Mouse (Mus musculus): ENCODE results near the gene Nadk.
A peak's percentile ranks its signal among the peaks of the same experiment; 100 is the strongest.
"Not testable (repeated sequence)": the region's sequence is repeated elsewhere in the genome, so short reads cannot be mapped to it uniquely, and the experiment has no call there.

The Nadk gene

DNA sequence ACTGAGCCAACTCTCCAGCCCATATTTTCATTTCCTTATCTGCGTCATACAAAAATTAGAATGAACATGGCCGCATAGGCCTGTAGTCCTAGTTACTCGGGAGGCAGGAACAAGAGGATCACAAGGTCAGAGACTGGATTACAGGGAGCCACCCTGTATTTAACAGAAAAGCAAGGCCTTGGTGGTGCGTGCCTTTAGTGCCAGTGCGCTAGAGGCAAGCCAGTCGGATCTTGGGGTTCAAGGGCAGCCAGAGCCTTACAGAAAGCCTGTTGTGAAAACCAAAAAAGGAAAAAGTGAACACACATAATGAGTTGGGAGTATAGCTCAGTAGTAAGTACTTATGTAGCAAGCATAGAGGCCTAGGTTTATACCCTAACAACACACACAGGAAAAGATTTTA, 7.6 kb downstream of the Nadk start:
- no peak for DNase-seq (ENCODE audit: low spot score in 2 of 2)

DNA sequence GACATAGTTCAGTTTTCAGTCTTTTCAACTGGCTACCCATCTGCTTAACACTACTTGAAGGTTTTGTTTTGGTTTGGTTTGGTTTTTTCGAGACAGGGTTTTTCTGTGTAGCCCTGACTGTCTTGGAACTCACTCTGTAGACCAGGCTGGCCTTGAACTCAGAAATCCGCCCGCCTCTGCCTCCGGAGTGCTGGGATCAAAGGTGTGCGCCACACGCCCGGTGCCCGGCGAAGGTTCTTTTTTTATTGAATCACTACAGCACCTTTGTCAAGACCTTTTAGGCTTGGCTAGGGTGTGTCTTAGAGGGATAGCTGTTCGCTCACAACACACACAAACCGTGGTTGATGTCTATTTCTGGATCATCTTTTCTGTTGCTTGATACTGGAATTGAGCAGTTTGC, 8.1 kb downstream of the Nadk start:
- DNase-seq (ENCODE audit: low spot score in 2 of 2) = not testable (repeated sequence)

DNA sequence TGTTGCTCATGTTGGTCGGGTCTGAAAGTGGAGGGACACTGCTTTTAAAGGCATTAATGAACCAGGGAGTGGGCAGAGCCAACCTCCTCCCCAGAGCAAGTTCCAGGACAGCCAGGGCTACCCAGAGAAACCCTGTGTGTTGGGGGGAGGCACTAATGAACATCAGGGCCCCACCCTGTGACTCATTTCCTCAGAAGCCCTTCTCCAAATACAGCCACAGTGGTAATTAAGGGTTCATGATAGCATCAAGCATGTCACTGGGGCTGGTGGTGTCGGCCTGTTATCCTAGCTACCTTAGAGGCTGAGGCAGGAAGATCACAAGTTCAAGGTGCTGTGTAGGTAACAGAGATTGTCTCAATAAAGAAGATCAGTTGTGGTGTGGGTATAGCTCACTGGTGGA, 9.3 kb downstream of the Nadk start:
- no peak for DNase-seq (ENCODE audit: low spot score in 2 of 2)

DNA sequence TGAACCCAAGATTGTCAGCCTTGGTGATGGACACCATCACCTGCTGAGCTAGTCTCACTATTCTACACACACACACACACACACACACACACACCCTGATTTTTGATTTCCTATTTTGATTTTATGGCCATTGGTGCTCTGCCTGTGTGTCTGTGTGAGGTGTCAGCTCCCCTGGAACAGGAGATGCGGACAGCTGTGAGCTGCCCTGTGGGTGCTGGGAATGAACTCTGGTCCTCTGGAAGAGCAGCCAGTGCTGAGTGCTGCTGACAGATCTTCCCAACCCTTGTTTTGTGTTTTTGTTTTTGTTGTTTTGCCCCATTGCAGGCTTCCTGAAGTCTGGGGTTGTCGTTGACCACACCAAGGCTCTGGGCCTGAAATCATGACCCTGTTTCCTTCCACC, 11.0 kb downstream of the Nadk start:
- no peak for DNase-seq (ENCODE audit: low spot score in 2 of 2)

DNA sequence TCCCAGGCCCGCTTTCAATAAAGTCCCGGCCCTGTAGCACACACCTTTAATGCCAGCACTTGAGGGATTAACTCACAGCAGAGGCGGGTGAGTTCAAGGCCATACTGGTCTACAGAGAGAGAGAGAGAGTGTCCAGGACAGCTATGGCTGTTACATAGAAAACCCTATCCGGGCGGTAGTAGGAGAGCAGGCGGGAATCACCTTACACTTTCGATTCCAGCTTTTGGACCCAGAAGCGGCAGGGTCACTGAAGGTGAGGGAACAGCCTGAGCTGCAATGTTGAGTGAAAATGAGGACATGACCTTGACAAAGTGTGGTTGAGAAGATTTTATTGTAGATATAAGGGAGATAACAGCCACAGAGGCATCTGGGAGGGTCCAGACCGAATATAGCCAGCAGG, 11.7 kb downstream of the Nadk start:
- DNase-seq (ENCODE audit: low spot score in 2 of 2) = no peak

DNA sequence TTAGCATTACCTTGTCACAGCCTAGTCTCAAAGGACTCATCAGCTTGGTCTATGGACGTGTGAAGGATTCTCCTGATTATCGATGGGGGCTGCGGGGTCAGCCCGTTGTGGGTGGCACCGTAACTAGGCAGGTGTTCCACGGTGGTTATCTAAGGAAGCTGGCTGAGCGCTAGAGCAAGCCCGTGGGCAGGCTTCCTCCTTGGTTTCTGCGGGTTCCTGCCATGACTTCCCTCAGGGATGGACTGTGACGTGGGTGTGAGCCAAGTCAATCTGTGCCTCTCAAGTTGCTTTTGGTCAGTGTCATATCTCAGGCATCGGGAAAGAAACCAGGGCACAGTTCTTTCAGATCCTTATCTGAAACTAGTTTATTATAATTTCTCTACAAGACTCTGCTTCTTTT, 12.8 kb downstream of the Nadk start:
- no peak for DNase-seq (ENCODE audit: low spot score in 2 of 2)

DNA sequence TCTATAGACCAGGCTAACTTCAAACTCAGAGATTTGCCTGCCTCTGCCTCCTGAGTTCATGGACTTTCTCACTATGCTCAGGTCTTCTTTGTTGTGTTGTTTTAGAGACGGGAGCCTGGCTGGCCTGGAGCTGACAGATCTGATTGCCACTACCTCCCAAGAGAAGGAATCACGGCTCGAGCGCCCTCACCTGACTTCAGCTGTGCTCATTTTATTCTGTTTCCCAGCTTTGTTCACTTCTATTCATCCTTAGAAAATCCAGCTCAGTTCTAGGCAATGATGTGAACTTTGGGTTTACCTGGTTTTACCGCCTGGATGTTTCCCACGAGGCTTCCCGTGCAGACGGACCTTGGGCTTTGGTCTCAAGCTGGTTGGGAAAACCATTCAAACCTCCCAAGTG, 13.3 kb downstream of the Nadk start:
- no peak for DNase-seq (ENCODE audit: low spot score in 2 of 2)

DNA sequence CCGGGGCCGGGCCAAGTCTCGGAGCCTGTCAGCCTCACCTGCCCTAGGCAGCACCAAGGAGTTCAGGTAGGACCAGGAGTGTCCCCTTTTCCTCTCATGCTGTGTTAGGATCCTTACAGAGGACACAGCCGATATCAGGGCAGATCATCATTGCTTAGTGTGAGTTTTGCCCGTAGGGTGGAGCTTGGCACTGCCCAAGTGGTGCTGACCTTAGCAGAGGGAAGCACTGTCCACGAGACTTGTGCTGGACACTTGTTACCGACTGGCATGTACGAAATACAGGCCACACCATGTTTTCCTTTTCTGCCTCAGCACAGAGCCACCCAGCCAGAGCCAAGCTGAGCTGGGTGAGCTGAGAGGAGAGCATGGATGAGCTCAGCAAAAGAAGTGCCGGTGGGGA, 15.0 kb downstream of the Nadk start:
- no peak for DNase-seq (ENCODE audit: low spot score in 2 of 2)

DNA sequence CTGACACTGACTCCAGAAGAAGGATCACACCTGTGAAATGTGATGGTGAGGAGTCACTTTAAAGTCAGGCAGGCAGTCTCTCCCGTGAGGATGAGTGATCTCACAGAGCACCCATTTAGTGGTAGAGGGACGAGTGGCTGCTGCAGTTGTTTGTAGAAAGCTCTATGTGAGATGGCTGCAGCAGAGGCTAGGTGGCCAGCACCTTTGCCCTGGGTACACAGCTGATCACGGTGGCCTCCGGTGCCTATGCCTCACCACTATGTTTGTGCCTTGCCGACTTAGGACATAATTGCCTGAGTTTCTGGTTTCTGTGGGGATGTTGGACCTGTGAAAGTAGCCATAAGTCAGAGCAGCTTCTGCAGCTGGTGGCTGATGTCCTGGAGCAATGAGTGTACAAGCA, 15.6 kb downstream of the Nadk start:
- no peak for DNase-seq (ENCODE audit: low spot score in 2 of 2)

DNA sequence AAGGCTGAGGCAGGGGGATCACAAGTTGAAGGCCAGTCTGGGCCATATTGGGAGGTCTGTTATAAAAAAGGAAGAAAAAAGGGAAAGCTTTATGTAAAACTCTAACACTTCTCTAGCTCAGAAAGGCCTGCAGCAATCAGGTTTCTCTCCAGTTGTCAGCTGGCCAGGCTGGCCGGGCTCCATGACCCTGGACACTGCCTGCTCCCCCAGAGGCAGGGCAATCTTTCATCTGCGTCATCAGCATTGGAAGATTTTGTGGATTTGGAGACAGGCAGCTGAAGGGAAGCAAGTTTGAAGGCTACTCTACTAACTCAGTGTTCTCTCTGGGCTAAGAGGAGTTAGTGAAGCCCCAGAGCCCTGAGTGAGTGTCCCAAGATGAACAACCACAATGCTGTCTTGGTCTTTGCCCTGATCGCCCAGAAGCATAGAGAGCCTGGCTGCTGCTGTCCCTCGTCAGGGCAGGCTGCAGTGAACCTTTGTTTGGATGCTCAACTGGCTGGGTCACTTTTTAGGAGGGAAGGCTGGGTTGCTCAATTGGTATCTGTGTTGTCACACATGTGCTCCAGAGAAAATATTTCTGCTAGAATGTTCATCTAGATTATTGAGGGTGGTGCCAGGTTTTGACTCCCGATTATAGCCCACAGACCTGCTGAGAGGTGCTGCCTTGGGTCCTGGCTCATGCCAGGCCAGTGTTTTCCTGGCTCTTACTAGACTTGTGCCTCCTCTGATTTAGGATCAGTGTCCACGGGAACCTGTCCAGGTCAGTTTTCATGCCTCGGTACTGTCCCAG, 16.4 kb downstream of the Nadk start:
- no peak for DNase-seq (ENCODE audit: low spot score in 2 of 2)

DNA sequence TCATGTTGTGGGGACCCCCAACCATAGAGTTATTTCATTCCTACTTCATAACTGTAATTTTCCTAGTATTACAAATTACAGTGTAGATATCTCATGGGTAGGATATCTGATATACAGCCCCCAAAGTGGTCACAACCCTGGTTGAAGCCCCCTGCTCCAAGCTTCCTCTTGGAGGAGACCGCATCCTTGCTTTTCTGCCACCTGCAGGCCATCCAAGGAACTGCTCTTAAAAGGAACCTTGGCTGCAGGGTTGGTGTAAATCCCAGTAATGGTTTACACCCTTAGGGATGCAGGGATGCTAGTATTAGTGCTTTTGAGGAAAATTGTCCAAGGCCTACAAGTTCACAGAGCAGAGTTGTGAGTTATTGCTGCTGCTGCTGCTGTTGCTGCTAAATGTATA, 18.2 kb downstream of the Nadk start:
- peak in 1 of 2 experiments; percentile 31 for DNase-seq (ENCODE audit: low spot score in 2 of 2)

DNA sequence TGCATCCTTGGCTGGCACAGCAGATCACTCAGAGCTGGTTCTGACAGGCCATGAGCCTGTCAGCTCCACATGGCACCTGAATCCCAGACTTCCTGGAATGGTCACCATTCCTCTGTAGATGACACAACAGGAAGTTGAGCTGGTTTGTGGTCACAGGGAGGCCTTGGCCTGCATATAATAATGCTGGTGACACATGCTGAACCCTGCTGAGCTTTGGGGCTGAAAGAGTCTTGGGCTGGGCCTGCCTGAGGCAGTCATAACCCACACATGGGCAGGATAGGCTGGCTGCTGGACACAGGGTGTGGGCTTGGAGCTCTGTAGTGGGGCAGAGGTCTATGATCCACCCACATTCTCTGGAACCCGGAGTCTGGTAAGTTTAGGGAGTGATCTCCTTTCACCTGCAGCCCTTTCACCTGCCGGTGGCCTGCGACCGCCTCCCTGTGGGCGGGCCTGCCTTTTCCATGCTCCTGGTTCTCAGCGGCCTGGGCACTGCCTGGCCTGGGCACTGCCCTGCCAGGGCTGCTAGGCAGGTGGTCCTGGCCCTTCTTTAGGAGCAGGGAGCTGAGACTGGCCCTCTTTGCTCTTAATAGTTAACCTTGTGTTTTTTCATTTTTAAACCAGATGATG, 20.2 kb downstream of the Nadk start:
- no peak for DNase-seq (ENCODE audit: low spot score in 2 of 2)

DNA sequence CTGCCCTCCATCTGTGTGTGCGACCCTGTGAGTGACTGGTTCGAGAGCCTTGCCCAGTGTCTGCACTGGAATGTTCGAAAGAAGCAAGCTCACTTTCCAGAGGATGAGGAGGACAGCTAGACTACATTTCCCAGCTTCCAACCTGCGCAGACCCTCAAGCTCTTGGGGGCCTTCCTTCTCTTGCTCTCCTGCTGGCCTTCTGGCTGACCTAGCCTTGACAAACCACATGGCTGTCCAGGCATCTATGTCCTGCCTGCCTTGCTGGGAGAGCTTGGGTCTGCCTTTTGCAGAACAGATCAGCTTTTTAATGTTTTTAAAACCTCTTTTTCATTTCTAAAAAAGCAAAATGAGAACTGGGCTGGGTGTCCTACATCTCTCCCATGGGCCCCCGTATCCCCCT, 27.2 kb downstream of the Nadk start:
- DNase-seq (ENCODE audit: low spot score in 2 of 2) = no peak

DNA sequence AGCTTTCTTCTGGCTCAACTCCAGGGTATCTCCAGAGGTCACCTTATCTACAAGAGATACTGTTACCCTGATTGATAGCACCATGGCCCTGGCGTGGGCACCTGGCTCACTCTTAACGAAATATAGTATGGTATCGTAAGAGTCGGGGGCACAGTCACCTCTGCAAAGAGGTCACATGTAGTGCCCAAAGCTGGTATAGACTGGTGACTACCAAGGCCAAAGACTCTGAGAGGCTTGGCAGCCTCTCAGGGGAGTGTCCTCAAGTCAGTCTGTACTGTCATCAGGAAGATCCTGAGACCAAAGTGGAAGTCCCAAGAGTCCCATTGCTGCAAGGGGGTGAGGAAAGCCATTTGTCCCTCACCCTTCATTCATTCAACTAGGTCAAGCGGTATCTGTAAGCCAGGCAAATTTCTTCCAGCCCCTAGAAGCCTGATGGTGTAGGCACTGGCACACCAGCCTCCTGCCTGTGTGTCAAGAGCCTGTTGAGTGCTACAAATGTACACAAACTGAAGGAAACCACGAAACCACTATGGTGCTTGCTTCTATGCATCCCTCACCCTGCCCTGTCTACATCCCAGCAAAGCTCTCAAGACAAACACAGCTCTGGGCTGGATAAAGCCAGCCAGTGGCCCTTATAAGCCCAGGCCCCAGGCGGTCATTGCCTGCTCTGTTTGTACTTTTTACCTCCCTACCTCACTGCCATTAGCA, 29.0 kb downstream of the Nadk start:
- no peak for DNase-seq (ENCODE audit: low spot score in 2 of 2)

DNA sequence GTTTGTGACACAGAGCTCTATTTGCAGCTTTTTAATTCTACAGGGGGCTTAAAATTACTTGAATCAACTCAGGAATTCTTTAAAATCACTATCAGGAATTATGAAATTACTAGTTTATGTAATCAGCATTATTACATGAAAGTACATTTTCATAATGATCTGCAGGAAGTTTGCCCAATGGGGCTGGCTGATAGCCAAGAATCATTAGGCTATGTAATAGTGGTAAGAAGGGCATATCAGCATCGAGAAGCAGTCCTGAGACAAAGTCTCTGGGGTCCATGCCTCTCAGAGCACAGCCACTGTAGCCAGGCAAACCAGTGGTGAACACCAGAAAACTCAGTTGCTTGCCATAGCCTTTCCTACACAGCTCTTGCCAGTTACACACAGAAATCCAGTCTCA, 31.6 kb downstream of the Nadk start:
- no peak for DNase-seq (ENCODE audit: low spot score in 2 of 2)

DNA sequence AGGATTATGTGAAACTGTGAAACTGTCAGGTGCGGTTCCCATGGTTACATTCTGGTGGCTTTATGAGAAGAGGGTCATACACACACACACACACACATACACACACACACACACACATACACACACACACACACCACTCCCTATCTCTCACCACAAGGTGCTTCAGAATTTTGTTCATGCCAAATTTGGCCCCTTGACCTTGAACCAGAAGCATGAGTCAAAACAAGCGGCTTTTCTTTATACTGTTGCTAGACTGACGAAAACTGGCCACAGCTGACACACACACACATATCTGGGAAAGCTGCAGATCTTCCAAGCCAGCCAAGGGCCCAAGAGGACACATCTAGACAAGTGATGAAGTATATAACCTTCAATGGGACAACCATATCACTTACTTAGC, 33.6 kb downstream of the Nadk start:
- DNase-seq (ENCODE audit: low spot score in 2 of 2) = no peak

DNA sequence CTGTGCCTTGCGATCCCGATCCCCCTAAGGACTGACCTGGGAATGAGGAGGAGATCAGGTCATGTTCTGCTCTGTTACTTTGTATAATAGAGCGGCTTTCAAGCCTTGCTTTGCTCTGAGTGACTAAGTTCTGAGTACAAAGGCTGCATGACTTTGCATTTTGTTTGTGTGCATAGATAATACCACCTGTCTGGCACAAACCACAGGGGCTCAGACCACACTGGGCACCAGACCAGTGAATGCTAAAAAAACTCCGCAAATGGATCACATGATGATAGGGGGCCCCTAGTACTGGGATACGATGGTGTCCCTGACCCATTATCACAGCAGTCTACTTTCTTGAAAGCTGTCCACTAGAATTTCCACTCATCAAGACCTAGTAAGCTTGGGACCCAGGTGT, 34.4 kb downstream of the Nadk start:
- DNase-seq (ENCODE audit: low spot score in 2 of 2) = no peak

DNA sequence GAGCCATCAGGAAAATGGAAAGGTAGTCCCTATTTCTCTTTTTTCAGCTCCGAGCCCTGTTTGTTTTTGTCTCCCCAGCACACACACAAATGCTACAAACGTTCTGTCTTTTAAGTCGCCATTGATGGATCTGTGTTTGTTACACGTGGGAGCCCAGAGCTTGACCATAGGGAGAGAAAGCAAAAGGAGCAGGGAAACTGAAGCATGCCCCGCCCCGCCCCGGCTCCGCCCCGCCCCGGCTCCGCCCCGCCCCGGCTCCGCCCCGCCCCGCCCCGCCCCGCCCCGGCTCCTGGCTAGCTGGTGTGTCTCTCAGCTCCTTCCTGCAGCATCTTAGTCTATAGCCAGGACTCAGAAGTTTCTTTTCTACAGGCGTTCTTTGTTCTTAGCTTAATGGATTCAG, 36.4 kb downstream of the Nadk start:
- DNase-seq (ENCODE audit: low spot score in 2 of 2) = no peak

DNA sequence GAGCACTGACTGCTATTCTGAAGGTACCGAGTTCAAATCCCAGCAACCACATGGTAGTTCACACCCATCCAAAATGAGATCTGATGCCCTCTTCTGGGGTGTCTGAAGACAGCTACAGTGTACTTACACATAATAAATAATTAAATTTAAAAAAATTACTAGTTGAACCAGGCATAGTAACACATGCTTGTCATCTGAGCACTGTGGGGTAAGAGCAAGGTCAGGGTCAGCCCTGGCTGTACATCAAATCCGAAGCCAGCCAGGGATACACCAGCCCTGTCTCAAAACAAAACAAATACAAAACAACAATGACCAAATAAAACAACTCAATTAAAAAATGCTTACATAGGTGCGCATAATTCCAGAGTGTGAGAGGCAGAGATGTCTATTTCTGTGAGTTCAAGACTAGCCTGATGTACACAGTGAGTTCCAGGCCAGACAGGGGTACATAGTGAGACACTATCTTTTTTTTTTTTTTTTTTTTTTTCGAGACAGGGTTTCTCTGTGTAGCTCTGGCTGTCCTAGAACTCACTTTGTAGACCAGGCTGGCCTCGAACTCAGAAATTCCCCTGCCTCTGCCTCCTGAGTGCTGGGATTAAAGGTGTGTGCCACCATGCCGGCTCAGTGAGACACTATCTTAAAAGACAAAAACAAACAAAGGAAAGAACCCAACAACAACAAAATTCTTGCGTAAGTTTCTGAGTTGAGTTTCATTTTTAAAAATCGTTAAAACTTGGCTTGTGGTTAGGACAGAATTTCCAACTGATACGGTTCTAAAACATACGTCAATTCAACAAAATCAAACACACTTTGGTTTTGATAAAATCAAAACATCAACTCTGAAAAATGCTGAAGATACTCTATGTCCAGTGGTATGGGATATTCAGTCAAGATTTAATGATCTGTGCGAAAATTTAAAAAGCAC, 38.0 kb downstream of the Nadk start:
- no peak for DNase-seq (ENCODE audit: low spot score in 2 of 2)

DNA sequence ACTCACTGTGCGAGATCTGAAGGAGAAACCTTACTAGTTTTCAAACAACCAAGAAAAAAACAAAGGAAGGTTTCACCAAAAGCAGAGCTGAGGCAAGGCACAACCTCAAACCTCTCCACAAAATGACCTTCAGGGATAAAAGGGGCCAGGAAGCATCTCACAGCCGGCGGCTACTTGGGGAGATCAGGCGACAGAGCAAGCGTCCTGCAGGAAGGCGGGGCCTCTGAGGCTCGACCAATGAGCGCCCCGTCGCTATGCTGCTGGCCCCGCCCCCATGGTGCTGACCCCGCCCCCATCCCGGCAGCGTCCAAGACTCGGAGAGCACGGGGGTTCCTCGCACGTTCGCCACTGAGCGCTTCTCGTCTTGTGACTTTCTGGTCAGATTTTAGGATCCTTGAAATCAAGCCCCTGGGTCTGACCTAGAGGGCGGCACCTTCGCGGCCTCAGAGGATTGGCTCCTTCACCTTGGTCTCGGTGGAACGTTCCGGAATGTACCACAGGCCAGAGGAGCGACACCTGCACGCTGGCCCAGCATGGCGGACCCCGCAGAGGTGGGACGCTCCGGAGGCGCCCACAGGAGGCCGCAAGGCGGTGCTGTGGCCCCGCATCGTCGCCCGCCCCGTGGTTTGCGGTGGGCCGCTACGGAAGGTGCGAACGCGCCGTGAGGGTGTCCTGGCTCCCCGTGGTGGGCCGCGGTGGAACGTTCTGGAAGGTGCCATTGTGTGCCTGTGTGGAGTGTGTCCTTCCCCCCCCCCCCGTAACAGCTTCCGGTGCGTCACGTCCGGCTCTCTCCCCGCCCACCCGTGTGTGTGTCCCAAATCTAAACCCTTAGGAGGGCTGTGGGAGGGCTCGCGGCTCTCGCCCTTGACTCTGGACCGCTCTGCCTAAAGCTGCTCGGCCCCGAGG, 39.2 kb downstream of the Nadk start, which contains the start of gene Slc35e2:
Gene Slc35e2 (plus strand): TSS at position 326 of the 906 bp plus-strand sequence.
- peak; percentile 85 to 87 for DNase-seq (ENCODE audit: low spot score in 2 of 2)

DNA sequence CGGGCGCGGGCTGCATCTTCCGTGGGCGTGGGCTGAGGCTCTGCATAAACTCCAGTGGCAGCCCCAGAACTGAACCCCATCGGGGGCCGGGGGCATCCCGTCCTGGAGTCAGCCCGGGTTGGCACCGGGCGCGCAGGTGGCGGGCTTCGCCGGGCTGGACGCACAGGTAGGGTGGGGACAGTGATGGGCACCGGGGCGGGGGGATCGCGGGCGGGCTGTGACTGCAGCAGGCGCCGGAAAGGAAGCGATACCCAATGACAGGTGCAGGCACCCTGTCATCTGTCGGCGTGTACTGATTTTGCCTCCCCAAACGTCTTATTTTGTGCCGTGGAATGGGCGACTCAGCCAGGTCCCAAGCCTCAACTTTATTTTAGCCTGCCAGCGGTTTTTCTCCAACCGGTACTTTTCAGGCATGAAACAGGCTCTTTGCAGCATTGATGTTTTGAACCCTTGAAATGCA, 39.8 kb downstream of the Nadk start:
- DNase-seq (ENCODE audit: low spot score in 2 of 2) = no peak
